Mouse (Mus musculus) E14TG2a.4 (cell line): ENCODE results near the gene Hist2h2aa1.

Experiments used
- CTCF ChIP-seq: conservative IDR thresholded peaks from 2 replicates; pipeline ENCODE4 v1.5.1; 2014; ENCODE audit warnings: low read length
- NANOG ChIP-seq: IDR thresholded peaks from 2 replicates; pipeline ENCODE4 v1.6.1; 2014; ENCODE audit warnings: borderline replicate concordance, low read length, mixed read lengths
- POU5F1 ChIP-seq: IDR thresholded peaks from 2 replicates; pipeline ENCODE4 v1.6.1; 2014; ENCODE audit warnings: low read length, borderline replicate concordance

GRCm38 (mm10) chr3:96230910-96231757 lies 14.2 kb upstream of the Hist2h2aa1 start:
- TF ChIP-seq CTCF (no peak), NANOG (no peak), POU5F1 (no peak)
